Mouse (Mus musculus) thymus, adult 2 months (tissue): Measurements from ENCODE around the gene Olfr281. TPM values are rescaled to one million over a fixed set of nuclear protein-coding genes. Genes with fewer than 3 reads are reported as not detected.

Source experiments
- DNase-seq: peaks from one replicate; pipeline ENCODE4 v3.0.0; 2021
- H3K27ac ChIP-seq: fragments of 200-500 bp; 2 replicates; pipeline ENCODE4 v1.5.1; 2012; ENCODE audit warnings: low read length, control low read depth; ENCODE audit not compliant: control insufficient read depth, insufficient read depth
- H3K27me3 ChIP-seq: fragments of 200-500 bp; 2 replicates; pipeline ENCODE4 v1.6.1; 2012; ENCODE audit warnings: mild to moderate bottlenecking, low read length, moderate library complexity, mixed read lengths; ENCODE audit not compliant: control insufficient read depth, insufficient read depth
- H3K36me3 ChIP-seq: fragments of 200-500 bp; 2 replicates; pipeline ENCODE4 v1.6.1; 2012; ENCODE audit warnings: mild to moderate bottlenecking, low read length, moderate library complexity; ENCODE audit not compliant: control insufficient read depth, insufficient read depth
- H3K4me1 ChIP-seq: fragments of 200-500 bp; replicated peaks from 2 replicates; pipeline ENCODE4 v1.6.1; 2012; ENCODE audit warnings: low read length; ENCODE audit not compliant: control insufficient read depth, insufficient read depth
- H3K4me3 ChIP-seq: fragments of 200-500 bp; 2 replicates; pipeline ENCODE4 v1.5.1; 2012; ENCODE audit warnings: mild to moderate bottlenecking, low read length, control low read depth, moderate library complexity; ENCODE audit not compliant: control insufficient read depth, insufficient read depth
- CTCF ChIP-seq: fragments of 200-500 bp; IDR thresholded peaks from 2 replicates; pipeline ENCODE4 v1.5.1; 2012; ENCODE audit warnings: mild to moderate bottlenecking, control low read depth, low read length, moderate library complexity, borderline replicate concordance; ENCODE audit not compliant: control insufficient read depth, poor library complexity, insufficient read depth; ENCODE audit errors: extremely low read depth
- POLR2A ChIP-seq: fragments of 200-500 bp; IDR thresholded peaks from 2 replicates; pipeline ENCODE4 v1.6.1; 2012; ENCODE audit warnings: mild to moderate bottlenecking, low read length, control low read depth, moderate library complexity; ENCODE audit not compliant: control insufficient read depth, poor library complexity, insufficient read depth; ENCODE audit errors: extremely low read depth
- whole genome bisulfite sequencing: fragments of 180-500 bp; shearing (Covaris S2); methylation state at CpG from one replicate; pipeline ENCODE4 v1.1.7; 2018; 5-methylcytosine and 5-hydroxymethylcytosine counted together
- polyA plus RNA-seq: library from polyadenylated mRNA; depleted of rRNA; stranded (reverse); fragments of >200 nt; gene quantifications from 2 replicates; pipeline ENCODE4 v1.2.3, GENCODE M21; 2012; rRNA removed

Gene Olfr281
- polyA plus RNA-seq, 1 experiment, result not detected

DNA sequence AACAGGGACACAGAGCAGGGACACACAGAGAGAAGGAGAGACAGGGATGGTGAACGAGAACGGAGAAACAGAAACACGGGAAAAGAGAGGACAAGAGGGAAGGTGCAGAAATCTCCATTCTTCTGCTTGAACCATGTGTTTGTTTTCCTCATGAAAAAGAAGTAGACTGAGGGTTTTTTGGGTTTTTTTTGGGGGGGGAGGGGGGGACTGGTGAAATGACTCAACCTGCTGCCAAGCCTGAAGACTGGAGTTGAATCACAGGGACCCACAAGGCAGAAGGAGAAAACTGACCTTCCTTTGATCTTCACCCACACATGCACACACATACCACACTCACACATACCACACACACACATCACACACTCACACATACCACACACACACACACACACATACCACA, 50.9 kb downstream of the Olfr281 start:
- TF ChIP-seq POLR2A, result no peak
- no peak for TF ChIP-seq CTCF
- Histone ChIP-seq H3K4me3 (no peak overlapping the region), H3K4me1 (peaks cover 24% of the 10 kb centered on the region), H3K27me3 (no peaks in the 10 kb centered on the region), H3K27ac (no peak overlapping the region), H3K36me3 (no peaks in the 10 kb centered on the region)
- 91% methylated on average over 3 of the region's 3 CpGs for WGBS
- no peak for DNase-seq

DNA sequence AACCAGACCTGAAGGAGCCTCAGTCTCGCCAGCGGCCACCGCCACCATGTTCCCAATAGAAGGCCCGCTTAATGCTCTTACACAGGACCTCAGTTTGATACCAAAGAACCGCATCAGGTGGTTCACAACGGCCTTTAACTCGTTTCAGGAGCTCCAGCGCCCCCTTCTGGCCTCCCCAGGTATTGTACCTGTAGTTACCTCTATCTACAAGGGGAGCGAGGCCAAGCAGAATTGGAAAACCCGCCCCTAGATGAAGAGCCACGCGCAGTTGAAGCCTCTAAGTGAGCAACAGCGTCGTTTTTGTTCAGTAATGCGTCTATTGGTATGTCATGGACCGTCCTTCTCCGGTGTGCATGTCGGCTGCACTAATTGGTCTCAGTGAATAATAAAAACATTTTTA, 52.1 kb downstream of the Olfr281 start:
- no peaks in the 10 kb centered on the region for H3K27me3 ChIP-seq
- peaks cover 24% of the 10 kb centered on the region for H3K4me1 ChIP-seq
- 15% methylated on average over 18 of the region's 18 CpGs for WGBS
- H3K27ac ChIP-seq, result no peak overlapping the region
- no peak overlapping the region for H3K4me3 ChIP-seq
- no peaks in the 10 kb centered on the region for H3K36me3 ChIP-seq
- DNase-seq, result peak; percentile 84
- no peak for TF ChIP-seq POLR2A
- peak; percentile 78; the same call in 1 of the 2 replicates for TF ChIP-seq CTCF

DNA sequence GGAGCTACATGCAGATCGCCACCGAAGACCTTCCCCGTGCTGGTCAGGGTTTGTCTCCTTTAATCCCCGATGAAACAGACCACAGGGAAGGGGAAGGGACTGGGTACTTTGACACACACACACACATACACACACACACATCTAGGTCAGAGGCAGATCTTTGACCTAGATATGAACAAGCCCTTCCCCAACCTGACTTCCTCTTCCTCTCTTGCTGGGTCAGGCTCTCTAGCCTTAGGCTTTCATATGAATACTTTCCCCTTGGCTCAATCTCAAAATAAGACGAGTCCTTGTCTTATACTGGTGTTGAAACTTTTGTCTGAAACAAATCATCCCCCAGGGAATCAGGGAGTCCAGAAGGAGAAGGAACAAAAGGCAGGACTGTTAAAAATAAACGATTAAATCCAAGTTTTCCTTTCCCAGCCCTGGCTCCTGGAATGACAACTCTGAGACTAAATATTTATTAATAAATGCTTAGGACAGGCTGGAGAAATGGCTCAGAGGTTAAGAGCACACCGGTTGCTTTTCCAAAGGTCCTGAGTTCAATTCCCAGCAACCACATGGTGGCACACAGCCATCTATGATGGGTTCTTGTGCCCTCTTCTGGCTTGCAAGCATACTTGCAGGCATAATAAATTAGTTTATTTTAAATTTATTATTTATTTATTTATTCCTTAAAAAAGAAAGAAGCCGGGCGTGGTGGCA, 54.0 kb downstream of the Olfr281 start:
- Histone ChIP-seq H3K4me1 (peaks cover 31% of the 10 kb centered on the region), H3K4me3 (peak overlapping the region; percentile 11; the same call in 1 of the 2 replicates), H3K36me3 (no peaks in the 10 kb centered on the region), H3K27me3 (no peaks in the 10 kb centered on the region), H3K27ac (peak overlapping the region; percentile 73)
- WGBS, result 39% methylated on average over 9 of the region's 9 CpGs
- peak; percentile 46 for DNase-seq
- TF ChIP-seq POLR2A (no peak), CTCF (no peak)

DNA sequence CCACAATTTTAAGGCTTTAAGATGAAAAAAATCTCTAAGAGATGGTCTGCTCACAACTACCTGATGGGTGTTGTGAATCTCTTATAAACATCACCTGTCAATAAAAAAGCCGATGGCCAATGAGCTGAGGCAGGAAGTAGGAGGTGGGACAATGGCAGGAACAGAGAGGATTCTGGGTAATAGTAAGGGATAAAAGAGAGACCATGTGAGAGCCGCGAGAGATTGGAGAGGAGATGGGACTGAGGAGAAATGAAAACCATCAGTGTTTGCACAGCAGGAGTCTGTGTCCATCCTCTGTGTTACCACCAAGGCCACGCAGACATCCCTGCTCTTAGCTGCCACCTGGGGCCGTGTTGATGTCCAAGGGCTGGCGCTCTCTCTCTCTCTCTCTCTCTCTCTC, 54.9 kb downstream of the Olfr281 start:
- Histone ChIP-seq H3K4me3 (no peak overlapping the region), H3K27me3 (no peaks in the 10 kb centered on the region), H3K36me3 (no peaks in the 10 kb centered on the region), H3K4me1 (peaks cover 34% of the 10 kb centered on the region), H3K27ac (no peak overlapping the region)
- 90% methylated on average over 5 of the region's 6 CpGs for WGBS
- TF ChIP-seq CTCF (no peak), POLR2A (no peak)
- no peak for DNase-seq

- WGBS, result 63% methylated on average over 2 of the region's 2 CpGs
- TF ChIP-seq CTCF, result no peak
- TF ChIP-seq POLR2A, result no peak
Observed at GRCm38 (mm10) chr15:98509387-98509786, 57.0 kb downstream of the Olfr281 start.

More at GRCm38 (mm10) chr15:98509387-98509786, 57.0 kb downstream of the Olfr281 start:
- H3K27ac ChIP-seq, result no peak overlapping the region
- peaks cover 45% of the 10 kb centered on the region for H3K4me1 ChIP-seq
- DNase-seq, result no peak
- H3K36me3 ChIP-seq, result no peaks in the 10 kb centered on the region
- no peaks in the 10 kb centered on the region for H3K27me3 ChIP-seq
- H3K4me3 ChIP-seq, result no peak overlapping the region

Other genes starting within 250 kb of the Olfr281 start
- not detected in 2 replicates for gene Gm44579, start 231.6 kb upstream of the Olfr281 start, polyA plus RNA-seq
- gene Olfr287, start 231.5 kb upstream of the Olfr281 start, polyA plus RNA-seq, result 0.22 TPM in 1 of 2 replicates, not detected in the other
- 0.11 TPM in 1 of 2 replicates, not detected in the other for gene Olfr286, start 218.1 kb upstream of the Olfr281 start, polyA plus RNA-seq
- gene H1fnt, start 195.3 kb upstream of the Olfr281 start, polyA plus RNA-seq, result 0.22 TPM in 1 of 2 replicates, not detected in the other
- 0.34 and 0.71 TPM in 2 replicates for gene Zfp641, start 156.4 kb upstream of the Olfr281 start, polyA plus RNA-seq
- gene Olfr285, start 135.2 kb upstream of the Olfr281 start, polyA plus RNA-seq, result not detected in 2 replicates
- gene Olfr284, start 111.6 kb upstream of the Olfr281 start, polyA plus RNA-seq, result 0.29 TPM in 1 of 2 replicates, not detected in the other
- gene Olfr283, start 71.6 kb upstream of the Olfr281 start, polyA plus RNA-seq, result not detected in 2 replicates
- gene Olfr282, start 21.4 kb upstream of the Olfr281 start, polyA plus RNA-seq, result not detected in 2 replicates
- gene OR5BS1P, start 17.3 kb downstream of the Olfr281 start, polyA plus RNA-seq, result not detected in 2 replicates
- gene Lalba, start 30.1 kb downstream of the Olfr281 start, polyA plus RNA-seq, result 0.48 TPM in 1 of 2 replicates, not detected in the other
- gene Olfr279, start 39.8 kb downstream of the Olfr281 start, polyA plus RNA-seq, result not detected in 2 replicates
- gene Kansl2, start 81.7 kb downstream of the Olfr281 start, polyA plus RNA-seq, result 71.6 and 78.4 TPM in 2 replicates
- gene Ccnt1, start 118.3 kb downstream of the Olfr281 start, polyA plus RNA-seq, result 26.8 and 32.0 TPM in 2 replicates
- 0.31 TPM in 1 of 2 replicates, not detected in the other for gene 4930415O20Rik, start 118.4 kb downstream of the Olfr281 start, polyA plus RNA-seq
- gene Adcy6, start 157.5 kb downstream of the Olfr281 start, polyA plus RNA-seq, result 211 and 230 TPM in 2 replicates
- 102 and 127 TPM in 2 replicates for gene Cacnb3, start 178.3 kb downstream of the Olfr281 start, polyA plus RNA-seq
- gene Ddx23, start 210.3 kb downstream of the Olfr281 start, polyA plus RNA-seq, result 59.7 and 65.5 TPM in 2 replicates
- 2.6 and 2.8 TPM in 2 replicates for gene Rnd1, start 224.9 kb downstream of the Olfr281 start, polyA plus RNA-seq